Mouse (Mus musculus) heart, embryonic 11.5 days (tissue): ENCODE results near the gene Gab2. TPM values are rescaled to one million over a fixed set of nuclear protein-coding genes. Genes with fewer than 3 reads are reported as not detected.

Experiments
- ATAC-seq: fragments of 200-750 bp; cut with Nextera tagmentation; replicated peaks from 2 replicates; pipeline ENCODE4 v1.8.0; 2017; ENCODE audit warnings: moderate library complexity; ENCODE audit not compliant: insufficient number of reproducible peaks, low FRiP score, low TSS enrichment
- H3K27ac ChIP-seq: fragments of 300-500 bp; sonication (generic); 2 replicates; pipeline ENCODE4 v1.5.1; 2014; ENCODE audit warnings: mild to moderate bottlenecking, low read depth, low read length
- H3K27me3 ChIP-seq: fragments of 300-500 bp; sonication (generic); 2 replicates; pipeline ENCODE4 v1.6.1; 2014; ENCODE audit warnings: mild to moderate bottlenecking, low read length, mixed read lengths; ENCODE audit not compliant: control insufficient read depth, insufficient read depth
- H3K36me3 ChIP-seq: fragments of 300-500 bp; sonication (generic); 2 replicates; pipeline ENCODE4 v1.6.1; 2014; ENCODE audit warnings: mild to moderate bottlenecking, low read length, moderate library complexity, mixed read lengths; ENCODE audit not compliant: control insufficient read depth, insufficient read depth
- H3K4me1 ChIP-seq: fragments of 300-500 bp; sonication (generic); 2 replicates; pipeline ENCODE4 v1.6.1; 2014; ENCODE audit warnings: low read length; ENCODE audit not compliant: control insufficient read depth, insufficient read depth
- H3K4me2 ChIP-seq: fragments of 300-500 bp; sonication (generic); 2 replicates; pipeline ENCODE4 v1.6.1; 2014; ENCODE audit warnings: mild to moderate bottlenecking, moderate library complexity
- H3K4me3 ChIP-seq: fragments of 300-500 bp; sonication (generic); 2 replicates; pipeline ENCODE4 v1.5.1; 2014; ENCODE audit warnings: low read depth, low read length
- H3K9ac ChIP-seq: fragments of 300-500 bp; sonication (generic); 2 replicates; pipeline ENCODE4 v1.6.1; 2014; ENCODE audit warnings: mild to moderate bottlenecking, low read depth, low read length, moderate library complexity
- H3K9me3 ChIP-seq: fragments of 300-500 bp; sonication (generic); replicated peaks from 2 replicates; pipeline ENCODE4 v1.6.1; 2016; ENCODE audit warnings: low read length; ENCODE audit not compliant: control insufficient read depth
- WGBS: fragments of 180-500 bp; shearing (Covaris S2); extraction: QIAGEN DNeasy Blood & Tissue Kit; methylation state at CpG from one replicate; pipeline ENCODE4 v1.1.7; 2014; ENCODE audit not compliant: insufficient replicate concordance; 5-methylcytosine and 5-hydroxymethylcytosine counted together
- polyA plus RNA-seq: library from polyadenylated mRNA; unstranded; fragments of >200 nt; fragmentation: Nextera tagmentation; extraction: Ambion mirVana; gene quantifications from 2 replicates; pipeline ENCODE4 v1.2.1, GENCODE M21; 2014

Gene Gab2
- polyA plus RNA-seq, 1 experiment from 2014 or later, result 5.7 TPM

- H3K9ac ChIP-seq, result no peak overlapping the region
- peaks cover under 1% of the 10 kb centered on the region; the same call in 1 of the 2 replicates for H3K36me3 ChIP-seq
- H3K27me3 ChIP-seq, result no peaks in the 10 kb centered on the region
- H3K4me3 ChIP-seq, result no peak overlapping the region
- no peak overlapping the region for H3K27ac ChIP-seq
- no peak for ATAC-seq
- no peaks in the 10 kb centered on the region for H3K4me1 ChIP-seq
- no peaks in the 10 kb centered on the region for H3K9me3 ChIP-seq
- WGBS, result 74% methylated on average over 2 of the region's 2 CpGs
- no peak overlapping the region for H3K4me2 ChIP-seq
These were observed 216.9 kb downstream of the Gab2 start for GRCm38 (mm10) chr7:97298279-97298678.

DNA sequence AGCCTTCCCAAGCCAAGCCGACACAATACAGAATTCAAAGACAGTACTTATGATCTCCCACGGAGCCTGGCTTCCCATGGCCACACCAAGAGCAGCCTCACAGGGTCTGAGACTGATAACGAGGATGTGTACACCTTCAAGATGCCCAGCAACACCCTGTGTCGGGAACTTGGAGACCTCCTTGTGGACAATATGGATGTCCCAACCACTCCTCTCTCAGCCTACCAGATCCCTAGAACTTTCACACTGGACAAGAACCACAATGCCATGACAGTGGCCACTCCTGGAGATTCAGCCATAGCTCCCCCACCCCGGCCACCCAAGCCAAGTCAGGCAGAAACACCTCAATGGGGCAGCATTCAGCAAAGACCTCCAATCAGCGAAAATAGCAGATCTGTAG is 217.6 kb downstream of the Gab2 start:
- H3K27me3 ChIP-seq, result no peaks in the 10 kb centered on the region
- ATAC-seq, result no peak
- peaks cover 5% of the 10 kb centered on the region; the same call in 1 of the 2 replicates for H3K36me3 ChIP-seq
- no peak overlapping the region for H3K4me3 ChIP-seq
- H3K4me1 ChIP-seq, result no peaks in the 10 kb centered on the region
- no peak overlapping the region for H3K9ac ChIP-seq
- H3K9me3 ChIP-seq, result no peaks in the 10 kb centered on the region
- H3K4me2 ChIP-seq, result no peak overlapping the region
- H3K27ac ChIP-seq, result no peak overlapping the region
- 76% methylated on average over 6 of the region's 6 CpGs for WGBS

DNA sequence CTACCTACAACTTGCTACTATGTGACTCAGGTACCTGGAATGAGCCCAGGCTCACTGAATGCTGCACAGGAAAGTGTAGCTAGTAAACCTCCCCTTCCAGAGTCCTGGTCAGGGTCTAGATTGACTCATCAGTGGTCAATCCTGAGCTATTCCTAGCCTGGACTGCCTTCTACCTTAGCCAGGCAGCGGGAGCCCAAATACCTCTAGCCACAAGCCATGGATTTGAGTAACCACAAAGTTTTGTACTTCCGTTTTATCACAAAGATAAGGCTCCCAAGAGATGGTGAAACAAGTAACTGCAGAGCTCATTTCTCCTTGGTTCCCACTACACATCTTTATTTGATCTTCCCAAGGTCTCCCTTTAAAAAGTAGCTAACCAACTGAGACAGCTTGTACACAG is 219.5 kb downstream of the Gab2 start:
- 69% methylated on average over 2 of the region's 2 CpGs for WGBS
- Histone ChIP-seq H3K4me1 (no peaks in the 10 kb centered on the region), H3K4me3 (no peak overlapping the region), H3K9me3 (no peaks in the 10 kb centered on the region), H3K27me3 (no peaks in the 10 kb centered on the region), H3K27ac (no peak overlapping the region), H3K36me3 (peaks cover 13% of the 10 kb centered on the region; the same call in 1 of the 2 replicates), H3K4me2 (no peak overlapping the region), H3K9ac (no peak overlapping the region)
- ATAC-seq, result no peak

DNA sequence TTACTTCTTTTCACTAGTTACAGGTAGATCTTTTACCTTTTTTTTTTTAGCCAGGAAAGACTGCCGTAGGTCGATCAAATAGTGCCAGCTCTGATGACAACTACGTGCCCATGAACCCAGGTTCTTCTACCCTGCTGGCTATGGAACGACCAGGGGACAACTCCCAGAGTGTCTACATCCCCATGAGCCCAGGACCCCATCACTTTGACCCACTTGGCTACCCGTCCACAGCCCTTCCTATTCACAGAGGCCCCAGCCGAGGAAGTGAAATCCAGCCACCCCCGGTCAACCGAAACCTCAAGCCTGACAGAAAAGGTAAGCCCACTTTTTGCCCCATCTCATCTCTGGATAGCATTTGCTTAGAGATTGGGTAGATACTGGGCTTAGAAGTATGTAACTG is 219.9 kb downstream of the Gab2 start:
- no peak for ATAC-seq
- no peaks in the 10 kb centered on the region for H3K9me3 ChIP-seq
- no peak overlapping the region for H3K9ac ChIP-seq
- H3K27ac ChIP-seq, result no peak overlapping the region
- no peaks in the 10 kb centered on the region for H3K27me3 ChIP-seq
- no peak overlapping the region for H3K4me3 ChIP-seq
- 81% methylated on average over 8 of the region's 8 CpGs for WGBS
- no peak overlapping the region for H3K4me2 ChIP-seq
- no peaks in the 10 kb centered on the region for H3K4me1 ChIP-seq
- H3K36me3 ChIP-seq, result peaks cover 13% of the 10 kb centered on the region; the same call in 1 of the 2 replicates

DNA sequence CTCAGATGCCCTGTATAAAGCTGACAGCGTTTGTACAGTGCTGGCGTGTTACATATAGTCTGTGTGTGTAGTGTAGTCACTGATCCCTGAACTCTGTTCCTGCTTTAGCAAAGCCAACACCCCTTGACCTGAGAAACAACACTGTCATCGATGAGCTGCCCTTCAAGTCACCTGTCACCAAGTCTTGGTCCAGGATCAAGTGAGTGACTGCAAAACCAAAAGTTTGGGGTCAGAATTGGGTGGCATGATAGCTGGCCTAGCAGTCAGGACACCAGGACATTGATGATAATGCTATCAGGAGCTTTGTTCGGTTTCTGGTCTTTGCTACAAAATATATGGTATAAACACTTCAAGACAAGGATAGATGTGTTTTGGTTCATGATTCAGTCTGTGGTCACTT is 220.9 kb downstream of the Gab2 start:
- no peak overlapping the region for H3K4me2 ChIP-seq
- H3K36me3 ChIP-seq, result peaks cover 18% of the 10 kb centered on the region; the same call in 1 of the 2 replicates
- no peak overlapping the region for H3K4me3 ChIP-seq
- 79% methylated on average over 4 of the region's 4 CpGs for WGBS
- H3K9ac ChIP-seq, result no peak overlapping the region
- no peaks in the 10 kb centered on the region for H3K9me3 ChIP-seq
- H3K27ac ChIP-seq, result no peak overlapping the region
- no peaks in the 10 kb centered on the region for H3K4me1 ChIP-seq
- ATAC-seq, result no peak
- H3K27me3 ChIP-seq, result no peaks in the 10 kb centered on the region

- no peaks in the 10 kb centered on the region for H3K27me3 ChIP-seq
- H3K27ac ChIP-seq, result no peak overlapping the region
- no peaks in the 10 kb centered on the region for H3K9me3 ChIP-seq
- no peak for ATAC-seq
- no peak overlapping the region for H3K4me3 ChIP-seq
- H3K9ac ChIP-seq, result no peak overlapping the region
- peaks cover 22% of the 10 kb centered on the region; the same call in 1 of the 2 replicates for H3K36me3 ChIP-seq
- no peak overlapping the region for H3K4me2 ChIP-seq
- WGBS, result 69% methylated on average over 4 of the region's 4 CpGs
- no peaks in the 10 kb centered on the region for H3K4me1 ChIP-seq
These were observed 221.5 kb downstream of the Gab2 start for GRCm38 (mm10) chr7:97302876-97303275.

- Histone ChIP-seq H3K36me3 (peaks cover 26% of the 10 kb centered on the region), H3K4me1 (no peaks in the 10 kb centered on the region), H3K4me3 (no peak overlapping the region), H3K4me2 (no peak overlapping the region), H3K9me3 (no peaks in the 10 kb centered on the region), H3K27ac (no peak overlapping the region), H3K27me3 (no peaks in the 10 kb centered on the region), H3K9ac (no peak overlapping the region)
- whole genome bisulfite sequencing, result 73% methylated on average over 2 of the region's 2 CpGs
- ATAC-seq, result no peak
These were observed 222.2 kb downstream of the Gab2 start for GRCm38 (mm10) chr7:97303614-97304013.

GRCm38 (mm10) chr7:97304471-97304870 is 223.1 kb downstream of the Gab2 start:
- H3K27ac ChIP-seq, result no peak overlapping the region
- H3K9me3 ChIP-seq, result no peaks in the 10 kb centered on the region
- H3K9ac ChIP-seq, result no peak overlapping the region
- no peak for ATAC-seq
- no peak overlapping the region for H3K4me2 ChIP-seq
- no peaks in the 10 kb centered on the region for H3K27me3 ChIP-seq
- no peak overlapping the region for H3K4me3 ChIP-seq
- peaks cover 30% of the 10 kb centered on the region for H3K36me3 ChIP-seq
- no peaks in the 10 kb centered on the region for H3K4me1 ChIP-seq

GRCm38 (mm10) chr7:97305206-97305605 is 223.8 kb downstream of the Gab2 start:
- no peaks in the 10 kb centered on the region for H3K9me3 ChIP-seq
- H3K9ac ChIP-seq, result no peak overlapping the region
- WGBS, result 76% methylated on average over 4 of the region's 4 CpGs
- no peaks in the 10 kb centered on the region for H3K4me1 ChIP-seq
- no peak overlapping the region for H3K4me2 ChIP-seq
- H3K4me3 ChIP-seq, result no peak overlapping the region
- H3K27me3 ChIP-seq, result no peaks in the 10 kb centered on the region
- ATAC-seq, result no peak
- H3K27ac ChIP-seq, result no peak overlapping the region
- H3K36me3 ChIP-seq, result peaks cover 30% of the 10 kb centered on the region
